Mouse (Mus musculus) intestine, postnatal 0 days (tissue): ENCODE data around the gene 3100002H09Rik. TPM values are rescaled to one million over a fixed set of nuclear protein-coding genes. Genes with fewer than 3 reads are reported as not detected.

Source experiments
- ATAC-seq: fragments of 200-750 bp; cut with Nextera tagmentation; 2 replicates; pipeline ENCODE4 v1.8.0; 2017; ENCODE audit warnings: mild to moderate bottlenecking, moderate TSS enrichment, moderate library complexity
- H3K27ac ChIP-seq: fragments of 300-500 bp; sonication (generic); 2 replicates; pipeline ENCODE4 v1.5.1; 2014; ENCODE audit warnings: mild to moderate bottlenecking, low read depth, low read length, moderate library complexity
- H3K27me3 ChIP-seq: fragments of 300-500 bp; sonication (generic); replicated peaks from 2 replicates; pipeline ENCODE4 v1.6.1; 2014; ENCODE audit warnings: low read length, mixed read lengths; ENCODE audit not compliant: control insufficient read depth, insufficient read depth
- H3K36me3 ChIP-seq: fragments of 300-500 bp; sonication (generic); 2 replicates; pipeline ENCODE4 v1.6.1; 2014; ENCODE audit warnings: mild to moderate bottlenecking, moderate library complexity; ENCODE audit not compliant: control insufficient read depth, insufficient read depth
- H3K4me1 ChIP-seq: fragments of 300-500 bp; sonication (generic); replicated peaks from 2 replicates; pipeline ENCODE4 v1.6.1; 2014; ENCODE audit warnings: antibody characterized with exemption, low read length, mixed read lengths; ENCODE audit not compliant: control insufficient read depth, insufficient read depth
- H3K4me2 ChIP-seq: fragments of 300-500 bp; sonication (generic); replicated peaks from 2 replicates; pipeline ENCODE4 v1.6.1; 2014; ENCODE audit warnings: low read depth, mild to moderate bottlenecking, moderate library complexity
- H3K4me3 ChIP-seq: fragments of 300-500 bp; sonication (generic); 2 replicates; pipeline ENCODE4 v1.5.1; 2014; ENCODE audit warnings: low read depth, low read length
- H3K9ac ChIP-seq: fragments of 300-500 bp; sonication (generic); 2 replicates; pipeline ENCODE4 v1.6.1; 2014; ENCODE audit warnings: mild to moderate bottlenecking, low read depth, low read length
- H3K9me3 ChIP-seq: fragments of 300-500 bp; sonication (generic); 2 replicates; pipeline ENCODE4 v1.6.1; 2016; ENCODE audit warnings: mixed run types; ENCODE audit not compliant: control insufficient read depth
- CTCF ChIP-seq: sonication (generic); IDR thresholded peaks from 2 replicates; pipeline ENCODE4 v1.5.1; 2016; ENCODE audit warnings: low read depth, mild to moderate bottlenecking, control low read depth, antibody characterized with exemption, moderate library complexity
- WGBS: fragments of 180-500 bp; shearing (Covaris S2); extraction: QIAGEN DNeasy Blood & Tissue Kit; methylation state at CpG from one replicate; pipeline ENCODE4 v1.1.7; 2014; 5-methylcytosine and 5-hydroxymethylcytosine counted together
- polyA plus RNA-seq: library from polyadenylated mRNA; unstranded; fragments of >200 nt; fragmentation: Nextera tagmentation; extraction: Ambion mirVana; gene quantifications from 2 replicates; pipeline ENCODE4 v1.2.1, GENCODE M21; 2015

3100002H09Rik gene
- polyA plus RNA-seq, 1 experiment from 2014 or later = not detected

DNA sequence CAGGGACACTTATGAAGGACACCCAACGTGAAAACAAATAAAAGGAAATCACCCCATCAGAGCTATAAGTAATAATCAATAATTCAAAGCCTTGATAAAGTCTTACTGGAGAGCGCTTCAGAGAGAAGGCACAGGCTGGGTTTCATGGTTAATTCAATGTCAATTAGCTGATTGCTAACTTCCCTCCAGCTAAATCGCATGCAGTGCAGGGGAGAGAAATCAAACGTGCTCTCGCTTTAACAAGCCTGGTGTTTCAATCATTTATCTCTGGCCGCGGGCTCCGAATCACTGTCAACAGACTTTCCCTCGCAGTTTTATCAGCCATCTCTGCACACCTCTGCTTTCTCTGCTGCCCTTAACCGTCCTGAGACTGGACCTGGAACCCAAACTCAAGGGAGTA, 22.3 kb upstream of the 3100002H09Rik start:
- WGBS = 59% methylated on average over 10 of the region's 10 CpGs
- H3K9me3 ChIP-seq = no peaks in the 10 kb centered on the region
- H3K27ac ChIP-seq = no peak overlapping the region
- H3K4me1 ChIP-seq = no peaks in the 10 kb centered on the region
- TF ChIP-seq CTCF = no peak
- no peaks in the 10 kb centered on the region for H3K27me3 ChIP-seq
- ATAC-seq = no peak
- no peak overlapping the region for H3K4me2 ChIP-seq
- no peak overlapping the region for H3K9ac ChIP-seq
- no peaks in the 10 kb centered on the region for H3K36me3 ChIP-seq
- H3K4me3 ChIP-seq = no peak overlapping the region

DNA sequence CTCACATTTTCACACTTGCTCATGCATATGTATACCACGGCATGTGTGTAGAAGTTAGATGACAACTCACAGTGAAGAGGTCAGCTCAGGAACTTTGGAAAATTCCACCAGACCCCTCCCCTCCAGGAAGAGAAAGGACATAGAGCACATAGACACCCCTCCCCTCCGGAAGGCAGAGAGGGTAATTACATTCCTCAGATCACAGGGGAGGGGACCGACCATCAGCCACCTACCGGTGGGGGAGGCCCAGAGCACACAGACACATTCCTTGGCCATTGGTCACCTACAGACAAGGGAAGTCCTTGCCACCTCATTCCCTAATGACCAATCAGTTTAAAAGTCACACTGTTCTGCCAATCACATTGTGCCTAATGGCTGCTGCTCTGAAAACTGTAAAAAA, 20.9 kb upstream of the 3100002H09Rik start:
- whole genome bisulfite sequencing = 45% methylated on average over 4 of the region's 4 CpGs
- Histone ChIP-seq H3K27ac (no peak overlapping the region), H3K27me3 (no peaks in the 10 kb centered on the region), H3K4me2 (no peak overlapping the region), H3K9me3 (no peaks in the 10 kb centered on the region), H3K9ac (no peak overlapping the region), H3K4me1 (no peaks in the 10 kb centered on the region), H3K36me3 (no peaks in the 10 kb centered on the region), H3K4me3 (no peak overlapping the region)
- no peak for TF ChIP-seq CTCF
- ATAC-seq = no peak

DNA sequence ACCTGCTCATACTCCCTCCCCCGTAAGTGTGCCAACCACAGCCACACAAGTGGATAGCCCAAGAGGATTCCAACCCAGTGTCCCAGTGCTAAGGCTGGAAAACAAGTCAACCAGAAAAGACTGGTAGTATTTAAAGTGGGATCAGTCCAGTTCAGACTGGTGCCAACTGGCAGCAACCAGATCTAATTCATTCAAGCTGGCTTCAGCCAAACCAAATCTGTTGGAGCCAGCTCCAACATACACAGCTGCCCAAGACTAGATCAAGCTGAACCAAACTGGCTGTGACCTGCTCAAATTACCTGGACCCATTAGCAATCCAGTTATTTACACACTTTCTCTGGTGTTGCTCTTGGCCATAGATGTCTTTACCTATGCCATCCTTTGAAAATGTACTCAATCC, 16.2 kb upstream of the 3100002H09Rik start:
- 73% methylated on average over 1 of the region's 1 CpGs for WGBS
- no peak for TF ChIP-seq CTCF
- H3K4me3 ChIP-seq = no peak overlapping the region
- no peaks in the 10 kb centered on the region for H3K27me3 ChIP-seq
- no peaks in the 10 kb centered on the region for H3K36me3 ChIP-seq
- no peak overlapping the region for H3K4me2 ChIP-seq
- H3K9me3 ChIP-seq = no peaks in the 10 kb centered on the region
- no peak for ATAC-seq
- H3K27ac ChIP-seq = no peak overlapping the region
- H3K9ac ChIP-seq = no peak overlapping the region
- H3K4me1 ChIP-seq = no peaks in the 10 kb centered on the region

DNA sequence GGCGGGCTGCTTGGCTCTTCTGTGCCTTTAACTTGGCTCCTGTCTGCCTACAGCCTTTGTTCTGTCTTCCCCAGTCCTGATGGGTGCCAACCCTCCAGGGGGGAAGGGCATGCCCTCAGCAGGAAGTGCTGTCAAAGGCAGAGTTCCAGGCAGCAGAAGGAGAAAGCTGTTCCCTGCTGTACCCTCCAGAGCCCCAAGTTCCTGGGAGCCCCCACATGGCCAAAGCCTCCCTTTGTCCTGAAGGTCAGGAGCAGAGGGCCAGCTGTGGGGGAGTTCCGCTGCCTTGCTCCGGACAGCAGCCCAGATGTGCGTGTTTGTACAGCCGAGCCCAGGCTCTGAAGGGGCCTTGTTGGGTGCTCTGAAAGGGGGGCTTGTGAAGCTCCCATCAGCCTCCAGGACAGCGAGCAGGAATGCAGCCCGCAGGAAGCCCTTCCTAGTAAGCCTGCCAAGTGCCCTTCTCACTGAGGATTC, 13.5 kb upstream of the 3100002H09Rik start:
- Histone ChIP-seq H3K4me3 (no peak overlapping the region), H3K9ac (no peak overlapping the region), H3K36me3 (no peaks in the 10 kb centered on the region), H3K27me3 (no peaks in the 10 kb centered on the region), H3K9me3 (no peaks in the 10 kb centered on the region), H3K4me2 (no peak overlapping the region), H3K27ac (no peak overlapping the region), H3K4me1 (no peaks in the 10 kb centered on the region)
- no peak for TF ChIP-seq CTCF
- no peak for ATAC-seq
- 38% methylated on average over 7 of the region's 7 CpGs for WGBS

- Histone ChIP-seq H3K36me3 (no peaks in the 10 kb centered on the region), H3K4me3 (no peak overlapping the region), H3K9me3 (no peaks in the 10 kb centered on the region), H3K27me3 (no peaks in the 10 kb centered on the region), H3K4me2 (no peak overlapping the region), H3K4me1 (no peaks in the 10 kb centered on the region), H3K9ac (no peak overlapping the region), H3K27ac (no peak overlapping the region)
- TF ChIP-seq CTCF = no peak
- 90% methylated on average over 5 of the region's 5 CpGs for WGBS
- ATAC-seq = no peak
Measured at GRCm38 (mm10) chr4:124622566-124622965, 12.0 kb upstream of the 3100002H09Rik start.

DNA sequence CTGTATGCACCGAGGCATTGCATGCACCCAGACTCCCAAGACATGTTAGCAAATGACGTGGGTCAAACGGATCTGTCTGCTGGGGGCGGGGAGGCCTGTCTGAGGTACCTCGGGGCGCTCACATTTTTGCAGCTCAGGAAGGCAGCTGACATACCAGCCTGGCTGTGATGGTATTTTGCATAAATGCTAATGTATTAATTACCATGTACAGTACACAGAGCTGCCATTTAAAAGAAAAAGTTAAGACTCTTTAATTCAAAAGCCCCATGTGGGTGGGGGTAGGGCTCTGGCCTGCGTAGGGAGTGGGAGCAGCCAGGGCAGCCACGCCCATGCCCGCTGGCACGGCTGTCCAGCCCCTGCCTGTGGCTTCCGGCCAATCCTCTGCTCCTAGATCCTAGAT, 10.8 kb upstream of the 3100002H09Rik start:
- Histone ChIP-seq H3K27ac (no peak overlapping the region), H3K9me3 (no peaks in the 10 kb centered on the region), H3K27me3 (no peaks in the 10 kb centered on the region), H3K4me2 (no peak overlapping the region), H3K4me3 (no peak overlapping the region), H3K9ac (no peak overlapping the region), H3K4me1 (no peaks in the 10 kb centered on the region), H3K36me3 (no peaks in the 10 kb centered on the region)
- no peak for TF ChIP-seq CTCF
- 64% methylated on average over 11 of the region's 11 CpGs for WGBS
- no peak for ATAC-seq

DNA sequence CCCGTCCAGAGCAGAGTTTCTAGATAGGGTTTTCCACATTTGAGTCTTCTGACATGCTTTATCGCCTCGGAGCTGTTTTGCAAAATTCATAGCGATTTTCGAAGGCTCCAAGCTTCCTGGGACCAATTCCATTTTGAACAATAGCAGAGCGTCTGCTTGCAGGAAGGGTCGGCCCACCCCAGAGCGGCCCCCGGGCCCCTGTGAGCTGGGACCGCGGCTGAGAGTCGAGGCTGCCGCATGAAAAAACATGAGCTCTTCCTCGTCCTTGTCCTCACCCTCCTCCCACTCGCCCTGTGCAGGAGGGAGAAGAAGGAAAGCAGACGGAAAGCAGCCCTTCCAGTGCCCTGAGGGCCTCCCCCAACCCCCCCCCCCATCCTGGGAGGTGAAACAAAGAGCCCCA, 8.0 kb upstream of the 3100002H09Rik start:
- Histone ChIP-seq H3K4me1 (no peaks in the 10 kb centered on the region), H3K9me3 (no peaks in the 10 kb centered on the region), H3K36me3 (no peaks in the 10 kb centered on the region), H3K27ac (no peak overlapping the region), H3K4me3 (no peak overlapping the region), H3K9ac (no peak overlapping the region), H3K4me2 (no peak overlapping the region), H3K27me3 (no peaks in the 10 kb centered on the region)
- TF ChIP-seq CTCF = no peak
- no peak for ATAC-seq
- 18% methylated on average over 16 of the region's 16 CpGs for WGBS
